Mouse (Mus musculus): ENCODE results near the gene Ccl28.
"Not testable (repeated sequence)": the region's sequence is repeated elsewhere in the genome, so short reads cannot be mapped to it uniquely, and the experiment has no call there.

The Ccl28 gene

GRCm38 (mm10) chr13:119648891-119649698, 25.5 kb downstream of the Ccl28 start:
- DNase-seq (ENCODE audit: low read depth, low spot score) = no peak

- DNase-seq (ENCODE audit: low read depth, low spot score) = no peak
Observed at GRCm38 (mm10) chr13:119649699-119650046, 26.1 kb downstream of the Ccl28 start.

DNA sequence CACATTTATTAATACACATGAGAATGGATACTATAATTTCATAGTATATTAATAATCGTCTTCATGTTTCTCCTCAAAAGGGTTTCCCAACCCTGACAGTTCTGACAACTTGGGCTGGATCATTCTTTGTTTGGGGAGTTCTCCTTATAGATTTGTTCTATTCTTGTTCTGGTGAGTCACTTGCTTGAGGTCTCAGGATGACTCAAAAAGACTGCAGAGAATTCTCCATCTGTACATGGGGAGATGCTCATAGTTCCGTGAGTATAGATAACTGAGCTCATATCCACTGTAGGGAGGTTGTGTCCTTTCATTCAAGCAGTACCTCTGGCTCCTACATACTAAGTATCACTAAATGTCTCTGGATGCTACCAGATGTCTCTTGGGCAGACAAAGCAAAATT, 31.1 kb downstream of the Ccl28 start:
- DNase-seq (ENCODE audit: low read depth, low spot score) = no peak

DNA sequence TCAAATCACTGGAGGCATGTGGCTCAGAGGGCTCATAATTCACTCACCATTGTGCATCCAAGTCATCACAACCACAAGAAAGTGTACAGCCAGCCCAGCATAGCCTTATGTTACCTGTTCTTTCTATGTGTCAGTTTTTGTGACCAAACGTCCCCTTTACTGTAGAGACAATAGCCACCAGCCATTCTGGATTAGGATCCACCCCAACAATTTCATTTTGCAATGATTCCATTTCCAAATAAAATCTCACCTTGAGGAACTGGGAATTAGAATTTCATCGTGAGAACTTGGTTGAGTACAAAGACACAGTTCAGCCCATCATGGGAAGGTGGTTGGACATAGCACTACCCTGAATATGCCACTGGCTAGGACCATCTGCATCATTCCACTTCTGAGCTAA, 32.6 kb downstream of the Ccl28 start:
- no peak for DNase-seq (ENCODE audit: low read depth, low spot score)

GRCm38 (mm10) chr13:119656846-119657416, 33.3 kb downstream of the Ccl28 start:
- DNase-seq (ENCODE audit: low read depth, low spot score) = no peak

- DNase-seq (ENCODE audit: low read depth, low spot score) = not testable (repeated sequence)
Observed at GRCm38 (mm10) chr13:119661420-119661819, 37.8 kb downstream of the Ccl28 start.

DNA sequence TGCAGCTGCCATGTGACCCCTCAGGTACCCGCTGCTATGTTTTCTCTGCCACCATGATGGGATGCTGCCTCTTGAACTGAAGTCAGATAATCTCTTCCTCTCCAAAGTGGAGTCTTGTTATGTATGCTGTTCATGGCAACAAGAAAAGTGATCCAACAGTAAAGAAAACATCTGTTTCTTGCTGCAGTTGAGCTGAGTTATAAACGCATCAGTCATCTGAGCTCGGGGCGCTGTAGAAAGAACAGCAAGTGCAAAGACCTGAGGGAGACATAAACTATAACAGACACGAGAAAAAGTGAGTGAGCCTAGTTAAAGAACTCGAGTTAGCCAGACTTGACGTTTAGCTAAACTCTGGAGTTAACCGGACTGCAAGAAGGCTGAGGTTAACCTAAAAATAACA, 55.2 kb downstream of the Ccl28 start:
- DNase-seq (ENCODE audit: low read depth, low spot score) = no peak

DNA sequence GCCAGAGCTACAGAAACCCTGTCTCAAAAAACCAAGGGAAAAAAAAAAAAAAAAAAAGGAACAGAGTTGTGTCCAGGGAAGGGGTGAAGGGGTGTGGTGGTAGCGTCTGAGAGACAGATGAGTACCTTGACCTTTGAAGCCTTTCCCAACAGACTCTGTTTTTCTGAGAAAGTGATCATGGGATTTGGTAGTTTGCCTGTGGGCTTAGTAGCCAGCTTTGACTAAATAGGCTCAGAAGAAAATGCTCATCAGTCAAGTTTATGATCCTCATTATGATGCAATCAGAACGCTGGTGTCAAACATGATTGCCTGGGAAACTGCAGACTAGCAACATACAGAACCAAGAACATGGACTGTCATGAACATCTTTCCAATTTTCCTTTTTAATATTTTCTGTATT, 56.1 kb downstream of the Ccl28 start:
- no peak for DNase-seq (ENCODE audit: low read depth, low spot score)

GRCm38 (mm10) chr13:119681161-119681560, 57.5 kb downstream of the Ccl28 start:
- no peak for DNase-seq (ENCODE audit: low read depth, low spot score)

DNA sequence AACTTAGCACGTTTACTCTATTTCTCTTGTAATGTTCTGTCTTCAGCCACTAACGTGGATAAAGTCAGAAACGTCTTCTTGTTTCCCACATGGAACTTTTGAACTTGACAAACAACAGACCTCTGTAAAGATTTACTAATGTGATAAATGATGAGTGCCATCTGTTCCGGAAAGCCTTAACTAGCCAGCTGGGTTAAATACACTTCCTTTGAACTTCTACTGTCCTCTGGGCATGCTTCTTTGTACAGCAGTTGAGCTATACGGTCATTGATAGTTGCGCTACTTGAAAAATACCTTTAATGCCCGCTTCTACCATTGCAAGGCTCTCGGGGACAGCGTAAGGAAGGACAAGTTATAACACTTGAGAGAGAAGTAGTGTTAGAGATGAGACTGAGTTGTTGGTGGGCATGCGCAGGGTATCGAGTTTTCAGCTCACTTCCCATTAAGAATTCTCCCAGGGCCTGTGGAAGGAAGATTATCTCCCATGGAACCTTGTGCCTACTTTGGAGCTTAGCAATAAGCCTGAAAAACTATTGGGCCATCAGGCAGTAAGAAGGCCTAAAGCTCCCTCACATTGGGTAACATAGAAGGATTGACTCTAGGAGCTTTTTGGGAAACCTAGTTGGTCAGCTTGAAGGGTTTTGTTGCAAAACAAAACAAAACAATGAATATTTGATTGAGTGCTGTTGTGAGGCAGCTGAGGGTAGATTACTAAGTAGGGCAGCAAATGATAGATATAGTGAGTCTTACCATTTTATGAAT, 61.0 kb downstream of the Ccl28 start:
- DNase-seq (ENCODE audit: low read depth, low spot score) = no peak

- DNase-seq (ENCODE audit: low read depth, low spot score) = no peak
Observed at GRCm38 (mm10) chr13:119689709-119690038, 66.1 kb downstream of the Ccl28 start.

GRCm38 (mm10) chr13:119690039-119690728, 66.6 kb downstream of the Ccl28 start, which contains the start of gene Hmgcs1:
Hmgcs1 (plus strand) TSS chr13:119690379.
- peak; percentile 100 for DNase-seq (ENCODE audit: low read depth, low spot score)

GRCm38 (mm10) chr13:119690876-119691620, 67.4 kb downstream of the Ccl28 start:
- peak; percentile 65 for DNase-seq (ENCODE audit: low read depth, low spot score)

DNA sequence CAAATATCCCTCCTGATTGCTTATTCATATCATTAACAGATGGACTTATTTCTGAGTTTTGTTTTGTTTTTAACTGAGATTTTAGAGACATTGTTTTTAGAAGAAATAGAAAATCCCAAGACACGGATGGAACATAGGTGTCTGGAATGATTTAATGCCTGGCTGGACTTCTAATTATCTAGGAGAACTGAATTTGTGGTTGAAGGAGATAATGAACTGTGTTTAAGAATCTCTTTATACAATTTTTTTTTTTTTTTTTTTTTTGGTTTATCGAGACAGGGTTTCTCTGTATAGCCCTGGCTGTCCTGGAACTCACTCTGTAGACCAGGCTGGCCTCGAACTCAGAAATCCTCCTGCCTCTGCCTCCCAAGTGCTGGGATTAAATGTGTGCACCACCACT, 68.3 kb downstream of the Ccl28 start:
- DNase-seq (ENCODE audit: low read depth, low spot score) = not testable (repeated sequence)

DNA sequence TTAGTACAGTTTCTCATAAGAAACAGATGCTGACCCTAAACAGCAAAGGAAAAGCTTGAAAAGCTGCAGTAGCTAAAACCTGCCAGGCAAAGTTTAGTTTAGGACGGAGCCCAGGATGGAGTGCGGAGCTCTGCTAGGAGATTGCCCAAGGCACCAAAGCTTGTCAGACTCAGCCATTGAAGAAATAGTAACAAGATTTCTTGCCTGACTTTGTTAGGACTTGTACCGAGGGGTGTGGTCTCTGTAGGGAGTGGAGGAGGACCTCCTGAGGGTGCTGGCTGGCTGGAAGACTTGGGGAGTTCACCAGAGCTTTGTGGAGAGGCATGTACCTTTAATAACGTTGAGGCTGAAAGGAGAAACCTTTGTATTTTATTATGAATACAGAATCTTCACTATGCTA, 72.1 kb downstream of the Ccl28 start:
- no peak for DNase-seq (ENCODE audit: low read depth, low spot score)

DNA sequence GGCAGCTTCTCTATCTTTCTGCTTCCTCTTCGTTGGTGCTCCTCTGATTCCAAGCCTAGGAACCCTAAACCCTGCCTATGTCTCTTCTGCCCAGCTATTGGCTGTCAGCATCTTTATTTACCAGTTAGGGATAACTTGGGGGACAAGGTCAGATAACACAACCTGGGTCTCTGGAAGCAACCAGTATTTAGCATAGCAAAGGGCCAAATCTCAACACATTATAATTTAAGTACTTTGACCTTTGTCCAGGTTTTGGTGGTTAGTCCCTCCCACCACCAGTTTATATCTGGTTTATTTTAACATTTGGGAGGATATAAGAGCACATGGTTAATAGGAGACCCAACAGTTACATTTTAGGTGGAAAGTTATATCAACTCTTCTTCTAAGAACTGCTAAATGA, 72.9 kb downstream of the Ccl28 start:
- no peak for DNase-seq (ENCODE audit: low read depth, low spot score)

DNA sequence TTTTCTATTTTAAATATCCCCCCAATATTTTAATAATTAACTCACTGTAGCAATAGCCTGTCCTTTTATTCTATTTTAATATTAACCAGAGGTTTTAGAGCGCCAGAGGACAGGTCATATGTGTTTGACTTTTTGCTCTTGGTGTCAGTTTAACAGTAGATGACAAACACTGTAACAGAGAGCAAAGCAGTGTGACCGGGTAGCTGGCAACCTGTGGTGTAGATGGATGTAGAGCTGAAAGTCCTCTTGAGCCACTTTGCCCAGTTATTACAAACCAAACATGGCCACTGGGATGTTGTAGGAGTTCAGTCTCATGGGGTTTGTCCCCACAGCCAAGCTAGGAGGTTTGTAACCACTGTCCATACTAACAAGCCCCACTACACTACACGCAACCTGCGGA, 74.8 kb downstream of the Ccl28 start:
- DNase-seq (ENCODE audit: low read depth, low spot score) = no peak

Measured in A20 (cell line).